Mouse (Mus musculus) spleen, adult 2 months (tissue): Measurements from ENCODE around the gene Shoc2. TPM values are rescaled to one million over a fixed set of nuclear protein-coding genes. Genes with fewer than 3 reads are reported as not detected.

Experiments
- DNase-seq, 2 experiments: peaks; one replicate each; pipeline versions ENCODE4 v3.0.0 to v3.0.0-alpha.2; 2012 to 2021; ENCODE audit warnings: low spot score in 2 of 2, low read depth in 1 of 2
- H3K27ac ChIP-seq: fragments of 200-500 bp; 2 replicates; pipeline ENCODE4 v1.5.1; 2012; ENCODE audit warnings: low read length, inconsistent platforms; ENCODE audit not compliant: insufficient read depth
- H3K27me3 ChIP-seq: fragments of 200-500 bp; 2 replicates; pipeline ENCODE4 v1.6.1; 2012; ENCODE audit warnings: mild to moderate bottlenecking, moderate library complexity, low read length, inconsistent platforms; ENCODE audit not compliant: control insufficient read depth, insufficient read depth
- H3K36me3 ChIP-seq: fragments of 200-500 bp; 2 replicates; pipeline ENCODE4 v1.6.1; 2012; ENCODE audit warnings: mild to moderate bottlenecking, low read length, inconsistent platforms; ENCODE audit not compliant: control insufficient read depth, insufficient read depth
- H3K4me1 ChIP-seq: fragments of 200-500 bp; 2 replicates; pipeline ENCODE4 v1.6.1; 2011; ENCODE audit warnings: inconsistent platforms; ENCODE audit not compliant: control insufficient read depth, insufficient read depth, insufficient read length
- H3K4me3 ChIP-seq: fragments of 200-500 bp; 2 replicates; pipeline ENCODE4 v1.5.1; 2011; ENCODE audit warnings: mild to moderate bottlenecking, inconsistent platforms; ENCODE audit not compliant: insufficient read depth, insufficient read length; ENCODE audit errors: extremely low read depth
- CTCF ChIP-seq: fragments of 200-500 bp; IDR thresholded peaks from 2 replicates; pipeline ENCODE4 v1.5.1; 2011; ENCODE audit warnings: mild to moderate bottlenecking, inconsistent platforms; ENCODE audit not compliant: insufficient read depth, insufficient read length, insufficient replicate concordance; ENCODE audit errors: extremely low read depth
- POLR2A ChIP-seq: fragments of 200-500 bp; IDR thresholded peaks from 2 replicates; pipeline ENCODE4 v1.6.1; 2011; ENCODE audit warnings: low read depth, low read length, inconsistent platforms
- WGBS: fragments of 180-500 bp; shearing (Covaris S2); methylation state at CpG from one replicate; pipeline ENCODE4 v1.1.7; 2018; 5-methylcytosine and 5-hydroxymethylcytosine counted together
- polyA plus RNA-seq: library from polyadenylated mRNA; depleted of rRNA; stranded (reverse); fragments of >200 nt; gene quantifications from 2 replicates; pipeline ENCODE4 v1.2.3, GENCODE M21; 2012

Gene Shoc2
- polyA plus RNA-seq, 1 experiment: 5.6 TPM

DNA sequence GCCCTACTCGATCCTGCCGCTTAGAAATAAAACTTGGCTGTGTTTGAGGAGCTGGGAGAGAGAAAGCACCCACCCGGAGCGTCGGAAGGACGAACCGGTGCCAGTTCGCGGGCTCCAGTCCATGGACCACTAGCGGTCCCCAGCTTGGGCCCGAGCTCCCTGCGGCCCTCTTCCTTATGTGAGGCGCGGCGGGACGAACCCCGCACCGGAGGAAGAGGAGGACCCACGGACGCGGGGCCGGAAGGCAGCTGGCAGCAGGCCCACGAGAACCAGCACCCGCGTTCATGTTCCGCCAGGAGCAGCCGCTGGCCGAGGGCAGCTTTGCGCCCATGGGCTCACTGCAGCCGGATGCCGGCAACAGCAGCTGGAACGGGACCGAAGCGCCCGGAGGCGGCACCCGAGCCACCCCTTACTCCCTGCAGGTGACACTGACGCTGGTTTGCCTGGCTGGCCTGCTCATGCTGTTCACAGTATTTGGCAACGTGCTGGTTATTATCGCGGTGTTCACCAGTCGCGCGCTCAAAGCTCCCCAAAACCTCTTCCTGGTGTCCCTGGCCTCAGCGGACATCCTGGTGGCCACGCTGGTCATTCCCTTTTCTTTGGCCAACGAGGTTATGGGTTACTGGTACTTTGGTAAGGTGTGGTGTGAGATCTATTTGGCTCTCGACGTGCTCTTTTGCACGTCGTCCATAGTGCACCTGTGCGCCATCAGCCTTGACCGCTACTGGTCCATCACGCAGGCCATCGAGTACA lies 102.0 kb downstream of the Shoc2 start:
- TF ChIP-seq CTCF (no peak), POLR2A (no peak)
- peak overlapping the region; percentile 1; the same call in 1 of the 2 replicates for H3K4me3 ChIP-seq
- peaks cover 28% of the 10 kb centered on the region for H3K27me3 ChIP-seq
- 5% methylated on average over 55 of the region's 55 CpGs for WGBS
- no peaks in the 10 kb centered on the region for H3K36me3 ChIP-seq
- H3K27ac ChIP-seq: no peak overlapping the region
- peaks cover 19% of the 10 kb centered on the region for H3K4me1 ChIP-seq
- DNase-seq: no peak

DNA sequence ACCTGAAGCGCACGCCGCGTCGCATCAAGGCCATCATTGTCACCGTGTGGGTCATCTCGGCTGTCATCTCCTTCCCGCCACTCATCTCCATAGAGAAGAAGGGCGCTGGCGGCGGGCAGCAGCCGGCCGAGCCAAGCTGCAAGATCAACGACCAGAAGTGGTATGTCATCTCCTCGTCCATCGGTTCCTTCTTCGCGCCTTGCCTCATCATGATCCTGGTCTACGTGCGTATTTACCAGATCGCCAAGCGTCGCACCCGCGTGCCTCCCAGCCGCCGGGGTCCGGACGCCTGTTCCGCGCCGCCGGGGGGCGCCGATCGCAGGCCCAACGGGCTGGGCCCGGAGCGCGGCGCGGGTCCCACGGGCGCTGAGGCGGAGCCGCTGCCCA lies 102.6 kb downstream of the Shoc2 start:
- DNase-seq: no peak
- H3K4me3 ChIP-seq: no peak overlapping the region; the same call in 1 of the 2 replicates
- no peak for TF ChIP-seq POLR2A
- no peak for TF ChIP-seq CTCF
- no peaks in the 10 kb centered on the region for H3K36me3 ChIP-seq
- H3K27me3 ChIP-seq: peaks cover 28% of the 10 kb centered on the region
- H3K27ac ChIP-seq: no peak overlapping the region
- H3K4me1 ChIP-seq: peaks cover 19% of the 10 kb centered on the region
- WGBS: 2% methylated on average over 46 of the region's 46 CpGs

- Histone ChIP-seq H3K4me3 (no peak overlapping the region), H3K27me3 (peaks cover 28% of the 10 kb centered on the region), H3K4me1 (peaks cover 19% of the 10 kb centered on the region), H3K36me3 (no peaks in the 10 kb centered on the region), H3K27ac (no peak overlapping the region)
- 2% methylated on average over 27 of the region's 27 CpGs for WGBS
- TF ChIP-seq CTCF (no peak), POLR2A (no peak)
- no peak for DNase-seq
Measured at GRCm38 (mm10) chr19:54047386-54048050, 103.4 kb downstream of the Shoc2 start.

DNA sequence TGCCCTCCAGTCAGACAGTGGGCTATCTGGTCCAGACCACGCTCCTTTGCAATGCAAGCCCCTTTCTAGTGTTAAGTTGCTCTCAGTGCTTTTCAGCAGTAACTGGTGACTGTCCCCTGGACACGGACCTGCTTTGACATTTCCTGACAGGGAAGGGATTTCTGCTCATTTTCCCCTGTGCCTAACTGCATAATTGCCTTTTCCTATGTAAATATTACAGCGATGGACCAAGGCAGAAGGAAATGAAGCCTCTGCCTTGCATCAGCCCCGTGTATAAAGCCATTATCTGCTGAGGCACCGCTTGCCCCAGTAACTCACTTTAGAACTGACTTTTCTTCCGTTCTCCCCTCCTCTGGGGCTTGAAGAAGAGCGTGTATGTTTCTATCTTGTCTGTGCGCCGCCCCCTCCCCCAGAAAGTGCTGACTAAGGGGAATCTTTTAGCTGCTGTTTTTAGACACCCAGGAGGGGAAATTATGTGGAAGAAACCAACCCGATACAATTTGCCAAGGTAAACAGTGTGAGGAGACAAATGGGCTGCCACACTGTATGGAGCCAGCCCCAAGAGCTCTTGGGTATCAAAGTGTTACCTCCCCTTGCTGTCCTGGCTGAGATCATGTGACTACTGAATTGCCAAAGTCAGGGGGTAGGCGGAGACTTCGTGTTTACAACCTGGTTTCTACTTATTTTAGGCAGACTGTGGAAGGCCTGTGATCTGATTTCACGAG lies 104.2 kb downstream of the Shoc2 start:
- Histone ChIP-seq H3K4me3 (no peak overlapping the region), H3K27me3 (peaks cover 28% of the 10 kb centered on the region), H3K36me3 (no peaks in the 10 kb centered on the region), H3K4me1 (peaks cover 19% of the 10 kb centered on the region), H3K27ac (no peak overlapping the region)
- TF ChIP-seq POLR2A (no peak), CTCF (no peak)
- no peak for DNase-seq
- 22% methylated on average over 13 of the region's 13 CpGs for WGBS

GRCm38 (mm10) chr19:54051651-54052050 lies 107.5 kb downstream of the Shoc2 start:
- Histone ChIP-seq H3K4me1 (peaks cover 6% of the 10 kb centered on the region), H3K36me3 (no peaks in the 10 kb centered on the region), H3K27me3 (peaks cover 8% of the 10 kb centered on the region), H3K4me3 (no peak overlapping the region), H3K27ac (no peak overlapping the region)
- WGBS: 71% methylated on average over 4 of the region's 4 CpGs
- no peak for DNase-seq
- TF ChIP-seq POLR2A (no peak), CTCF (no peak)

- WGBS: 85% methylated on average over 5 of the region's 5 CpGs
- Histone ChIP-seq H3K36me3 (no peaks in the 10 kb centered on the region), H3K27ac (no peak overlapping the region), H3K4me3 (no peak overlapping the region), H3K4me1 (no peaks in the 10 kb centered on the region), H3K27me3 (no peaks in the 10 kb centered on the region)
- TF ChIP-seq POLR2A (no peak), CTCF (no peak)
- DNase-seq: no peak
Measured at GRCm38 (mm10) chr19:54055845-54056244, 111.7 kb downstream of the Shoc2 start.
